Mouse (Mus musculus): ENCODE results near the gene Vmn2r8. TPM values are rescaled to one million over a fixed set of nuclear protein-coding genes. Genes with fewer than 3 reads are reported as not detected.
"Not testable (repeated sequence)": the region's sequence is repeated elsewhere in the genome, so short reads cannot be mapped to it uniquely, and the experiment has no call there.

Gene Vmn2r8
- polyA plus RNA-seq, 1 experiment: not detected

DNA sequence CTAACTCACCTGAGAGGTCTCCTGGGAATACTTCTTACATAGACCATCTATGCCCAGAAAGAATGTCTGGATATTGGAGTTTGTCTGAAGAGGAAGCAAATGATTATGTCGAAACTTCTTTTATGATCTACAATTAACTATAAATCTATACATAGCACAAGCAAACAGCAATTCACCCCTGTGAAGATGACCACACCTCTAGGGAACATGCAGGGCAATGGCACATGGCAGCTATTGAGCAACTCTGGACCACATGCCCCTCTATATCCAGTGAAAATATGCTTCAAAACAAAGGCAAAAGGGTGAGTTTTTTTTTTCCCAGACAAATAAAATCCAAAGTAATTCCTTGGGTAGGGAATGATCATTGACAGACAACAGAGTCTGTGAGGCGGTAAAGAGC is 48.6 kb downstream of the Vmn2r8 start:
- no peak overlapping the region for H3K27ac ChIP-seq (ENCODE audit: insufficient read depth, low read length)
- no peaks in the 10 kb centered on the region for H3K27me3 ChIP-seq (ENCODE audit: control insufficient read depth, insufficient read depth, low read length)
- H3K4me3 ChIP-seq (replicated peaks; ENCODE audit: insufficient read depth, low read depth, low read length): no peak overlapping the region
- no peaks in the 10 kb centered on the region for H3K4me1 ChIP-seq (ENCODE audit: control insufficient read depth, insufficient read depth, low read length)
- 87% methylated on average over 2 of the region's 2 CpGs for WGBS
- DNase-seq: no peak
- no peak for TF ChIP-seq POLR2A (IDR thresholded peaks at IDR 0.05; ENCODE audit: borderline replicate concordance, insufficient read depth, low read length)
- no peak for TF ChIP-seq CTCF (IDR thresholded peaks at IDR 0.05; ENCODE audit: borderline replicate concordance, insufficient read depth, low read depth, low read length)

DNA sequence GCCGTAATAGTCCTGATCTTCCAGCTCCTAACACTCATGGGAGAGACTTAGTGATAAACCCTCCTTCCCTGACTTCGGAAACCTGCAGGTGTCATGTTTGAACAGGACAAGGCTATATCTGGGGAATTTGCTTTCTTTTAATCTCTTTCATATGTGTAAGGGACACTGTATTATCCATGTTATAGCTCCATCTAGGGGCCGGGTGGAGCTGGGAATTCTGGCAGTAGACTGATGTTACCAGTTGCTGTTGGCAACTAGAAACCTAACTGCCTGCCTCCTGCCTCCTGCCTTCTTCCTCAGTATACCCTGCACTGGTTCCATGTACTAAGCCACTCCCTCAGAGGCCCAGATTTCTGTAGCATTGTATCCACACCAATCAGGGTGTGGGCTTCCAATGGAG is 50.3 kb downstream of the Vmn2r8 start:
- Histone ChIP-seq H3K27me3 (ENCODE audit: control insufficient read depth, insufficient read depth, low read length) (no peaks in the 10 kb centered on the region), H3K4me3 (replicated peaks; ENCODE audit: insufficient read depth, low read depth, low read length) (no peak overlapping the region), H3K27ac (ENCODE audit: insufficient read depth, low read length) (no peak overlapping the region), H3K4me1 (ENCODE audit: control insufficient read depth, insufficient read depth, low read length) (no peaks in the 10 kb centered on the region)
- peak; percentile 6 to 7 for DNase-seq
- no peak for TF ChIP-seq POLR2A (IDR thresholded peaks at IDR 0.05; ENCODE audit: borderline replicate concordance, insufficient read depth, low read length)
- 0 out of 2 replicates have a peak, but pooled peaks have one; percentile 11 for TF ChIP-seq CTCF (IDR thresholded peaks at IDR 0.05; ENCODE audit: borderline replicate concordance, insufficient read depth, low read depth, low read length)
- WGBS: 65% methylated on average over 3 of the region's 3 CpGs

DNA sequence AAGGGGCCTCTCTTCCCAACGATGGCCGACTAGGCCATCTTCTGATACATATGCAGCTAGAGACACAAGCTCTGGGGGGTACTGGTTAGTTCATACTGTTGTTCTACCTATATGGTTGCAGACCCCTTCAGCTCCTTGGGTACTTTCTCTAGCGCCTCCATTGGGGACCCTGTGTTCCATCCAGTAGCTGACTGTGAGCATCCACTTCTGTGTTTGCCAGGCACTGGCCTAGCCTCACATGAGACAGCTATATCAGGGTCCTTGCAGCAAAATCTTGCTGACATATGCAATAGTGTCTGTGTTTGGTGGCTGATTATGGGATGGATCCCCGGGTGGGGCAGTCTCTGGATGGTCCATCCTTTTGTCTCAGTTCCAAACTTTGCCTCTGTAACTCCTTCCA is 57.4 kb downstream of the Vmn2r8 start:
- not testable (repeated sequence) for H3K4me3 ChIP-seq (replicated peaks; ENCODE audit: insufficient read depth, low read depth, low read length); H3K4me1 ChIP-seq (ENCODE audit: control insufficient read depth, insufficient read depth, low read length); DNase-seq; H3K27ac ChIP-seq (ENCODE audit: insufficient read depth, low read length); H3K27me3 ChIP-seq (ENCODE audit: control insufficient read depth, insufficient read depth, low read length)
- 86% methylated on average over 4 of the region's 4 CpGs for WGBS

DNA sequence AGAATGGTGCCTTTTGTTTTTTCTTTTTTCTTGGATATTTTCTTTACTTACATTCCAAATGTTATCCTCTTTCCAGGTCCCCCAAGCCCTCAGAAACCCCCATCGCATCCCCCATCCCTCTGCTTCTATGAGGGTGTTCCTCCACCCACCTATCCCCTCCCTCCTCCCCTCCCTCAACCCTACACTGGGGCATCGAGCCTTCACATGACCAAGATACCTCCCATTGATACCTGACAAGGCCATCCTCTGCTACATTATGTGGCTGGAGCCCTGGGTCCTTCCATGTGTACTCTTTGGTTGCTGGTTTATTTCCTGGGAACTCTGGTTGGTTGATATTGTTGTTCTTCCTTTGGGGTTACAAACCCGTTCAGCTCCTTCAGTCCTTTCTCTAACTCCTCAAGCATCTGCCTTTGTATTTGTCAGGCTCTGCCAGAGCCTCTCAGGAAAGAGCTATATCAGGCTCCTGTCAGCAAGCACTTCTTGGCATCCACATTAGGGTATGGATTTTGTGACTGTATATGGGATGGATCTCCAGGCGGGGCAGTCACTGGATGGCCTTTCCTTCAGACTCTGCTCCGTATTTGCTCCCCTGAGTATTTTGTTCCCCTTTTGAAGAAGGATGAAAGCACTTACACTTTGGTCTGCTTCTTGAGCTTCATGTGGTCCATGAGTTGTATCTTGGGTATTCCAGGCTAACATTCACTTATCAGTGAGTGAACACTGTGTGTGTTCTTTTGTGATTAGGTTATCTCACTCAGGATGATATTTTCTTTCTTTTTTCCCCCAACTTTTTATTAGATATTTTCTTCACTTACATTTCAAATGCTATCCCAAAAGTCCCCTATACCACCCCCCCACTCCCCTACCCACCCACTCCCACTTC is 58.1 kb downstream of the Vmn2r8 start:
- no peak overlapping the region for H3K27ac ChIP-seq (ENCODE audit: insufficient read depth, low read length)
- DNase-seq: no peak
- 72% methylated on average over 5 of the region's 5 CpGs for WGBS
- H3K27me3 ChIP-seq (ENCODE audit: control insufficient read depth, insufficient read depth, low read length): no peaks in the 10 kb centered on the region
- TF ChIP-seq POLR2A (IDR thresholded peaks at IDR 0.05; ENCODE audit: borderline replicate concordance, insufficient read depth, low read length) (no peak), CTCF (IDR thresholded peaks at IDR 0.05; ENCODE audit: borderline replicate concordance, insufficient read depth, low read depth, low read length) (no peak)
- no peaks in the 10 kb centered on the region for H3K4me1 ChIP-seq (ENCODE audit: control insufficient read depth, insufficient read depth, low read length)
- H3K4me3 ChIP-seq (replicated peaks; ENCODE audit: insufficient read depth, low read depth, low read length): no peak overlapping the region

DNA sequence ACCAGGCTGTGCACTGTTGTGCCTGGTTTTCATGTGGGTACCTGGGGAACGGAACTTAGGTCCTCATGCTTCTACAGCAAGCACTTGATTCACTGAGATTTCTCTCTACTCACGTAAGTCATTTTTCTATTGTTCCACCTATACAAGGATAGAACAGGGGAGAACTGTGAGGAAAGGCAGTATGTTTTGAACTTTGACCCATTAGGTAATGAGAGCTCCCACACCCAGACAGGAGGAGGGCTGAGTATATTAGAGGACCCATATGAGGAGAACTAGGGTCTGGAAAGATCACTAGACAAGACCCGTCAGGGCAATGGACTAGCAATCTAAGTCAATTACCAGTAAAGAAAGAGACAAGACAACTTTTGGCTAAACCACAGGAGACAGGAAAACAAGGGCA is 64.0 kb downstream of the Vmn2r8 start:
- TF ChIP-seq CTCF (IDR thresholded peaks at IDR 0.05; ENCODE audit: borderline replicate concordance, insufficient read depth, low read depth, low read length): no peak
- no peak for TF ChIP-seq POLR2A (IDR thresholded peaks at IDR 0.05; ENCODE audit: borderline replicate concordance, insufficient read depth, low read length)
- Histone ChIP-seq H3K27ac (ENCODE audit: insufficient read depth, low read length) (no peak overlapping the region), H3K27me3 (ENCODE audit: control insufficient read depth, insufficient read depth, low read length) (no peaks in the 10 kb centered on the region), H3K4me3 (replicated peaks; ENCODE audit: insufficient read depth, low read depth, low read length) (no peak overlapping the region), H3K4me1 (ENCODE audit: control insufficient read depth, insufficient read depth, low read length) (no peaks in the 10 kb centered on the region)
- no peak for DNase-seq
- 84% methylated on average over 3 of the region's 3 CpGs for WGBS

DNA sequence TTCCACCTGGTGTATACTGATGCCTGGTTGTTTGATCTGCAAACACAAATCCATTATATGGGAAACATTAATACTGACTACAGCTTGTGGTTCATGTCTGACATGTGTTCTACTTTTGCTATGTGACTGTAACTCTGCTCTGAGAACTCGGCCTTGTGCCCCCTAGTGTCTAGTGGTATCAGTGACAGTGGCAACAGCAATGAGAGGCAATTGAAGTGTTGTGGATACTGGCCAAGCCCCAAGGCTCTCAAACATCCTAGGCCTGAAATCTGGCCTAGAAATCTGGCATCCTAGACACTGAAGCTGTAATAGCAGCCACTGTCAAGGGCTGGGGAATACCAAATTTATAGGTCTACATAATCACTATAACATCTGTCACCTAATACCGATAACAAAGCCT is 64.8 kb downstream of the Vmn2r8 start:
- Histone ChIP-seq H3K4me1 (ENCODE audit: control insufficient read depth, insufficient read depth, low read length) (no peaks in the 10 kb centered on the region), H3K4me3 (replicated peaks; ENCODE audit: insufficient read depth, low read depth, low read length) (no peak overlapping the region), H3K27me3 (ENCODE audit: control insufficient read depth, insufficient read depth, low read length) (no peaks in the 10 kb centered on the region), H3K27ac (ENCODE audit: insufficient read depth, low read length) (no peak overlapping the region)
- TF ChIP-seq CTCF (IDR thresholded peaks at IDR 0.05; ENCODE audit: borderline replicate concordance, insufficient read depth, low read depth, low read length) (no peak), POLR2A (IDR thresholded peaks at IDR 0.05; ENCODE audit: borderline replicate concordance, insufficient read depth, low read length) (no peak)
- WGBS: 53% methylated on average over 2 of the region's 2 CpGs
- no peak for DNase-seq

DNA sequence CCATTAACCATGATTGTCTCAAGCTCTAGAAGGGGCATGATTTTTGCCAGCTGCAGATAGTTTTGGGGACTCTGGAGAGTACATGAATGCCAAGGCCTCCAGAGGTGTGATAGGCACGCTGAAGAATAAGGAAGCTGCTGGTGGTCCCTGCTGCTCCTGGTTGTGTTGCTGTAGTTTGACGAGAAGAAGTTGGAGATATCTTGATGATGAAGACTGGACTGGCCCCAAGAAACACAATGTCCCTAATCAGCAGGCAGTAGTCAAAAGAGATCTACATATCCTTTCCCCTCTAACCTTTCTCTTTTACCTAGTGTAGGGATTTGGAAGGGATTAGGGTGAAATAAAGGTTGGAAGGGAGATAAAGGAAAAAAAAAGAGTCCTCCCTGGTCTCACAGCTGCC is 66.1 kb downstream of the Vmn2r8 start:
- DNase-seq: no peak
- no peak for TF ChIP-seq CTCF (IDR thresholded peaks at IDR 0.05; ENCODE audit: borderline replicate concordance, insufficient read depth, low read depth, low read length)
- no peak for TF ChIP-seq POLR2A (IDR thresholded peaks at IDR 0.05; ENCODE audit: borderline replicate concordance, insufficient read depth, low read length)
- WGBS: 61% methylated on average over 2 of the region's 2 CpGs
- no peaks in the 10 kb centered on the region for H3K27me3 ChIP-seq (ENCODE audit: control insufficient read depth, insufficient read depth, low read length)
- H3K27ac ChIP-seq (ENCODE audit: insufficient read depth, low read length): no peak overlapping the region
- no peak overlapping the region for H3K4me3 ChIP-seq (replicated peaks; ENCODE audit: insufficient read depth, low read depth, low read length)
- no peaks in the 10 kb centered on the region for H3K4me1 ChIP-seq (ENCODE audit: control insufficient read depth, insufficient read depth, low read length)

DNA sequence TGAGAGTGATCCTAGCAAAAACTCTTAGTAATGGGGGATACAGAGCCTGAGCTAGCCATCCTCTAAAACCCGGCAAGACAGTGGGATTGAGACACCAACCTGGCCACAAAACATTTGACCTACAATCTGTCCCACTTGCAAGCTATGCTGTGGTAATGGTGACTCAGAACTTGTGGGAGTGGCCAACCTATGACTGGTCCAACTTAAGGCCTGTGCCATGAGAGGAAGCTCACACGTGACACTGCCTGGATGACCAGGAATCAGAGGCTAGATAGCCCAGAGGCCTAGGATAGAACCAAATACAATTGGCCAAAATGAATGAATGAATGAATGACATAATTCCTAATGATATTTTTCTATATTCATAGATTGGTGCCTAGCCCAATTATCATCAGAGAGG is 66.8 kb downstream of the Vmn2r8 start:
- 79% methylated on average over 2 of the region's 2 CpGs for WGBS
- Histone ChIP-seq H3K27me3 (ENCODE audit: control insufficient read depth, insufficient read depth, low read length) (no peaks in the 10 kb centered on the region), H3K4me3 (replicated peaks; ENCODE audit: insufficient read depth, low read depth, low read length) (no peak overlapping the region), H3K27ac (ENCODE audit: insufficient read depth, low read length) (no peak overlapping the region), H3K4me1 (ENCODE audit: control insufficient read depth, insufficient read depth, low read length) (no peaks in the 10 kb centered on the region)
- DNase-seq: no peak
- TF ChIP-seq POLR2A (IDR thresholded peaks at IDR 0.05; ENCODE audit: borderline replicate concordance, insufficient read depth, low read length) (no peak), CTCF (IDR thresholded peaks at IDR 0.05; ENCODE audit: borderline replicate concordance, insufficient read depth, low read depth, low read length) (no peak)

Other genes starting within 250 kb of the Vmn2r8 start
- gene Gak, start 179.1 kb downstream of the Vmn2r8 start, polyA plus RNA-seq (2012; rRNA removed): 89.9 and 91.6 TPM in 2 replicates
- gene Tmem175, start 179.1 kb downstream of the Vmn2r8 start, polyA plus RNA-seq (2012; rRNA removed): 50.8 and 52.4 TPM in 2 replicates
- 29.0 and 37.8 TPM in 2 replicates for gene Idua, start 148.5 kb downstream of the Vmn2r8 start, polyA plus RNA-seq (2012; rRNA removed)
- gene Dgkq, start 139.2 kb downstream of the Vmn2r8 start, polyA plus RNA-seq (2012; rRNA removed): 89.1 and 91.8 TPM in 2 replicates
- 1.7 and 1.9 TPM in 2 replicates for gene Slc26a1, start 133.3 kb downstream of the Vmn2r8 start, polyA plus RNA-seq (2012; rRNA removed)
- 30.6 and 35.8 TPM in 2 replicates for gene Fgfrl1, start 116.5 kb downstream of the Vmn2r8 start, polyA plus RNA-seq (2012; rRNA removed)
- not detected in 2 replicates for gene Rnf212, start 33.9 kb downstream of the Vmn2r8 start, polyA plus RNA-seq (2012; rRNA removed)
- not detected in 2 replicates for gene Tmed11, start 13.5 kb downstream of the Vmn2r8 start, polyA plus RNA-seq (2012; rRNA removed)
- gene Vmn2r9, start 43.8 kb upstream of the Vmn2r8 start, polyA plus RNA-seq (2012; rRNA removed): not detected in 2 replicates
- not detected in 2 replicates for gene Vmn2r10, start 197.7 kb upstream of the Vmn2r8 start, polyA plus RNA-seq (2012; rRNA removed)

All from cerebellum, adult 2 months (tissue).